Mouse (Mus musculus) T-helper 1 cell (primary cell): ENCODE results near the gene Wdr63.

Source experiments
- in situ Hi-C: fragments of 300-600 bp; cut with MboI, MseI; formaldehyde crosslinking; loops from one replicate; pipeline ENCODE4 v1.15.1; 2025; ENCODE audit warnings: high pct_unique_total_duplicates

The Wdr63 gene

DNA sequence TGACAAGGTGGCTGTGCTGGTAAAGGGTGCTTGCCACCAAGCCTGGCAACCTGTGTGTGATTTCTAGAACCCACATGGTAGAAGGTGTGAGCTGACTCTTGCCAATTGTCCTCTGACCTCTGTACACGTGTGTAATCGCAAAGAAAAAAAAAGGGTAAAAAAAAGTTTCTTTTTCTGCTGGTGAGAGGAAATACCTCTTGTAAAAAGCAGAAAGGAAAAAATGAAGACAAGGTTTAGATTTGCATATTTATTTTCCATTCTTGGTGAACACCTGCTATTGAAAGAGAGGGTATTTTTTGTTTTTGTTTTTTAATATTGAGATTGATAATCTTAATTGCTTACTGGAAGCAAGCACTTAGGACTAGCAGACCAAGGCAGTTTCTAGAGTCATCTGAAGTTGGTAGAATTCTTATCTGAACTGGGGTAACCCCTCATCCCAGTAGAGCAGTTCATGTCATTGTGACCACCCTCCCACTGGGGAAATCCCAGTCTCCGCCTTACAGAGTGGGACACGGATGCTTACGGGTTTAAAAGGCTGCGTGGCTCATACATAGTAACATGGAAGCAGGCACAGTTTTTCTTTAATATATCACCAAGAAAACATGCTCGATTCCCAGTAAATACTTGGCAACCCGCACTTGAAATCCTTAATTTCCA is 15.0 kb upstream of the Wdr63 start:
- in situ Hi-C loops: no loop called here

GRCm38 (mm10) chr3:146122125-146122420 is 14.1 kb upstream of the Wdr63 start:
- in situ Hi-C loops: no loop called here

- in situ Hi-C loops: no loop called here
These were observed 13.6 kb upstream of the Wdr63 start for GRCm38 (mm10) chr3:146121310-146122124.

DNA sequence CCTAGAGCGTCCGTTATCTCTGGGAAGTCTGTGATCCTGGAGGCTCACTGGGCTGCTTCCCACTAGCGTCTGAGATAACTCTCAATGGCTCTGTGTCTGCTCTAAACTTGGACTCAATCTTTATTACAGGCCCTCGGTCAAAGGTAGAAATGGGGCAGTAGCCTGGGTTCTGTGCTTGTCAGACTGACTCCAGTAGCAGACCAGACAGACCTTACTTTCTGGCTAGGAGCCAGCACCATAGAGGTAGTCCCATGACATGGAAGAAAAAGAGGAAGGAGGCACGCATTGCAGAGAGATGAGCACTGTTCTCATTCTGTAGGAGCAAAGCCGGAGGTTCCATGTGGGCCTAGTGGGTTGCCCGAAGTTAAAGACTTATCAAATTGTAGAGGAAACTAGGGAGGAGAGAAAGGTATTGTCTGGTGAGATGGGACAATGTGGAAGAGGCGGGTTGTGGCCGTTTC is 10.1 kb upstream of the Wdr63 start:
- in situ Hi-C loops: no loop called here

DNA sequence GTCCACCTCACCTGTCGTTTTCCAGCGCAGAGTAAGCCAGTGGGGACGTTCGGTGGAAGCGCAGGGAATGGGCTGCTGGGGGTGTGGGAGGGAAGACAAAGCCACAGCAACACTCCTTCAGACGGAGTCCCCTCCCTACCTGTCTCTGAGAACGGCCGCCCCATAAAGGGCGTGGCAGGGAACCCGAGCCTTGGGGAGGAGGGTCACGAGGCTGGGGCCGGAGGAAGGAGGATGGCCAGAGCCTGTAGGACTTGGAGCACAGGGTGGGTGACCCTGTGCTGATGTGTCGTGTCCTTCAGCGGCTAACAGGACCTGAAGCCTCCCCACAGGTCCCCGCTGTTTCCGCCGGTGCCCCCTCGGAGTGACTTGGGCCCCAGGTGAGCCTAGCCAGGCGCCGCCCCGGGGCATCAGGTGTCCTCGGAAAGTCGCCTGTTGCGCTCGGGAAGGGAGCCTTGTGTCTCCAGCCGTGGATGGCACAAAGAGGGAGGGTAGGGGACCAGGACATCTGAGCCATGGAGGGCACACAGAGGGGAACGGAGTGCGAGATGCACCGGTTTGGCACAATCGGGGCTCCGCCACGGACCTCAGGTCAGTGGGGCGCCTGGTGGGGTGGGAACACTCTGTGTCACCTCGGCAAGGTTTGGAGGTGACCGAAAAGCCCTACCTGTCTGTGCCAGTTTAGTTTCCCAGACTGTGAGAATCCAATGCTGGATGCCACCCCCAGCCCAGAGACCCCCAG is 9.5 kb upstream of the Wdr63 start, which contains the start of gene Mcoln3:
Gene Mcoln3 (plus strand): TSS at position 193 of the 739 bp plus-strand sequence.
- in situ Hi-C loops: no loop called here

DNA sequence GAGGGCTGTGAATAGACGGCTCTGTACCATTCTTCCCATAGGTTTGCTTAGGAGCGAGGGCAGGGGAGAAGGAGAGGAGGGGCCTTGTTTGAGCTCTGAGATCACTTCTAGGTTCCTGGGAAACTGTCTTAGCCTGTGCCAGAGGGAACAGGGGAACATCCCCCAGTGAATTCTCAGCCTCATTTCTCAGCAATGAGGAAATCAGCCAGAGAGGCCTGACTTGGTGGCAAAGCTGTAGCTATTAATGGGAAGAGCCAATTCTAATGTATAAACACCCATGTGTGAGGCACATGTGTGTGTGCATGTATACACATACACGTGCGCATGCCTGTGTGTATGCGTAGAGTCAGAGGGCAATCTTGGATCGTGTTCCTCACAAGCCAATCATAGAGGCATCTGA is 3.0 kb upstream of the Wdr63 start:
- in situ Hi-C loops: no loop called here

GRCm38 (mm10) chr3:146110358-146110757 is 2.4 kb upstream of the Wdr63 start:
- in situ Hi-C loops: no loop called here

DNA sequence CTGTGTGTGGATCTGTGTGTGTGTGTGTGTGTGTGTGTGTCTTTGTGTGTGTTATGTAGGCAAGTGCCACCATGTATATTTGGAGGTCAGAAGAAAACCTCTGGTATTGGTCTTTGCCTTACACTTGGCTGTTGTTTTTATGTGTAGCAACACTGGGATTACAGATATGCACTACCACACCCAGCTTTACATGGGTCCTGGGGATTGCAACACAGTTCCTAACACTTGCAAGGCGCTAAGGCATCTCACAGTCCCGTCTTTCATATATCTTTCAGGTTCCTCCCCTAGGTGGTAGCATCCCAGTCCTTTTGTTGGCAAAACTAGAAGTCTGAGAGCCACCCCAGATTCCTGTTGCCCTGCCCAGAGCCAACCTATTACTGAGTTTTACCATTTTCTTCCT is 1.0 kb upstream of the Wdr63 start:
- in situ Hi-C loops: no loop called here

DNA sequence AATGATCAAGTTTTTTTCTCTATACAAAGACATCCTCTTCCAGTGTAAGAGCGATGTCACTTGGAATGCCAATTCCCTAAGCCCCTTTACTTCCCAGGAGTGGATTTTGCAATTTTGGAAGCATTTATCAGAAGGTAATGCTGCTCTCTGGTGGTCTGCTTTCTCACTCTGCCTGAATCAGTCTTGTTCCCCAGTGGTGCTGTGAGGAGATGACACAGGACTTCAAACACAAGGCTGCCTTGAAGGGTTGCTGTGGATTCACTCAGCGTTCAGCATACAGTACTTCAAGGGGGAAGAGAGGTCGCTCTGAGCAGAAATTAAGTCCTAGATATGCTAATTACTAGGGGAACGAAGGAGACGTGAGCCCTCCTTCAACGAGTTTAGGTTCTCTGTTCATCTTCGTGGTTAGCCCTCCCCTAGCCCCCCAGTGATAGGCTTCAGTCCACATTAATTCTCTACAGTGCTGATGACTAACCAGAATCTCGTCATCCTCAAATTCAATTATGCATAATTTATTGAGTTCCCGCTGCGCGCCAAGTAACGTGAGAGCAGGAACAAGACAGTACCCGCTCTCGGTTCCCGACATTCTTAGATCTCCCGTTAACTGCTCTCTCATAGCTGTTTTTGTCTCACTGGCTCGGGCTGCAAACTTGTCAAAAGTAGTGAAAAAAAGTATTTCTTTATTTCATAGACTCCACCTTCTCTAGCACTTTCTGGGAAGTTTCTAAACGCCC is 647 bp downstream of the Wdr63 start:
- in situ Hi-C loops: no loop called here

- in situ Hi-C loops: no loop called here
These were observed 5.9 kb downstream of the Wdr63 start for GRCm38 (mm10) chr3:146102049-146102448.

DNA sequence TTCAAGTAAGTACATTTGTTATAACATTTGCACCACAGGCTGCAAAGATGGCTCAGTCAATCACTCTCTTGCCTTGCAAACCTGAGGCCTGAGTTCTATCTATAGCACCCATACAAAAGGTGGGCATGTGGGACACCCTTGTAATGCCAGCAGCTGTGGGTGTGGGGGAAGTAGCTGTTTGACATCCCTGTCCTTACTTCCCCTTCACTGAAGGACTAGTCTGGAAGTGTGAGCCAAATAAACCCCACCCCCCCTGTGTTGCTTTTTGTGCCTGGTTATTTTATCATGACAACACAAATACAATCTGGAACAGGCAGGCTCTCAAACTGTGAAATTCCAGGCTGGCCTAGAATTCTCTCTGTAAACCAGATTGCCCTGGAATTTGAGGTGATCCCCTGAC is 8.0 kb downstream of the Wdr63 start:
- in situ Hi-C loops: loop anchor here (10.0 kb wide), 1 partner anchor 515 kb away; no protein-coding TSS in a partner anchor

DNA sequence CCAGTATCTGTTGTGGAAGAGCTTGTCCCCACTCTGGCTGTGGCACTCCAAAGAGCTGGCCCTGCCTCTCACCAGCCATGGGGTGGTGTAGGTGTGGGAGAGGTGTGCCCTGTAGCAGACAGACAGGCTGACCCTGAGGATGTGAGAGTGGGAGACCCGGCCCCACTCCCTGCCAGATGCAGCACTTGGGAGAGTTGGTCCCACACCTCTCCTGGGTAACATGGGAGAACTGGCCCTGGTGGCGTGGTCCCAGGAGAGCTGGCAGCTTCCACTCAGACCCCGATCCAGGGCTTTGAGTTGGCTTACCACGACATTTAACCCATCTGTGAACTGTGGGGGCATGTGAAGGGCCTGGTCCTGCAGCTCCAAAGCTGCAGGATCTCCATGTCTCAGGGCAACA is 10.1 kb downstream of the Wdr63 start:
- in situ Hi-C loops: loop anchor here (10.0 kb wide), 1 partner anchor 513 kb away; no protein-coding TSS in a partner anchor

DNA sequence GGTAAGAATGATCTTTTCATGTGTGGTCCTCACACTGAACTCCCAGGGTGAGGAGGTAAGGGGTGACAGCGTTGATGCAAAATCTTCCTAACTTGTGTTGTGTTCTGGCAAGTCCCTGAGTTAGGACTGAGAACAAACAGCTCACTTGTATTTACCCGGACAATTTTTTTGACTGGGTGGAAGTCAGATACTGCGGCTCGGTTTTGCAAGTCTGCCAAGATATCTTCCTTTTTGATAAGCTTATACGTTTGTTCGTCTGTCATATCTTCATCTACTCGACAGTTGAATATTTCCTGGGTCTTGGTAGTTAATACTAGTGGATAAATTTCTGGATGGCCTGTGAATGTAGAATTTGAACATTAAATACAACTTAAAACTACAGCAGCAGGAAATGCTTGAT is 10.9 kb downstream of the Wdr63 start:
- in situ Hi-C loops: loop anchor here (10.0 kb wide), 1 partner anchor 512 kb away; no protein-coding TSS in a partner anchor

- in situ Hi-C loops: loop anchor here (10.0 kb wide), 1 partner anchor 510 kb away; no protein-coding TSS in a partner anchor
These were observed 12.9 kb downstream of the Wdr63 start for GRCm38 (mm10) chr3:146095066-146095465.

- in situ Hi-C loops: loop anchor here (10.0 kb wide), 1 partner anchor 506 kb away; no protein-coding TSS in a partner anchor
These were observed 16.8 kb downstream of the Wdr63 start for GRCm38 (mm10) chr3:146090988-146091657.

DNA sequence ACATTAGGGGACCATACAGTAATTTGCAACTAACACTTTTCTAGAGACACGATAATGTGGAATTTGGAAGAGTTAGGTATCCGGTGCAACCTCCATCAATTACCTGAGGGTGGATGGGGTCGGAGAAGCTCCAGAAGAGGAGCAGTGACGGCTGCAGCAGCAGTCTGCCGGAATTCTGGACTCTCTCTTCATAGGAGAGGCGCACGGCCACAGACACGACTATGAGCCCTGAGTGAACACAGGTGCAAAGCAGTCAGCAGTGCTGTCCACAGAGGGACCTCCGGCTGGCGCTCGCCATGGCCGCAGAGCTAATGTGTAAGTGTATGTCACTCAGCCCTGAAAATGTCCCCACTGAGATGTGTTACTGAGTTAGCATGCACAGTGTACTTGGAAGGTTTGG is 27.7 kb downstream of the Wdr63 start:
- in situ Hi-C loops: no loop called here

DNA sequence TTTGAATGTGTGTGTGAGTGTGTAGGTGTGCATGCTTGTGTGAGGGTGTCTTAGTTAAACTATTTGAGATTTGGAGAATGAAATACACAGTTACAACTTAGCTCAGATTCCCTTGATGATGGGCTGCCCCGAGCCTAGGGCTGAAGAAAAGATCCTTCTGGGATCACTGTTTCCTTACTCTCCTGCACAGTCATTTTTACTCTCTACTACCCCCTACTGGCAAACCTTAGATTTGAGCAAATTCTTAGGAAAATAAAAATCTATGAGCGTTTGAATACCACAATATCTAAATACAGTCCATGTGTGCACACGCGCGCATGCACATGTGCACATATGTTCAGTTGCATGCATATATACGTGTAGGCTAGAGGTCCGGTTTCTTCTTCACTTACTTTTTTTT is 35.1 kb downstream of the Wdr63 start:
- in situ Hi-C loops: no loop called here

GRCm38 (mm10) chr3:146069276-146069675 is 38.7 kb downstream of the Wdr63 start:
- in situ Hi-C loops: no loop called here

GRCm38 (mm10) chr3:146063146-146063545 is 44.8 kb downstream of the Wdr63 start:
- in situ Hi-C loops: no loop called here

- in situ Hi-C loops: loop anchor here (5.0 kb wide), 1 partner anchor 118 kb away; no protein-coding TSS in a partner anchor
These were observed 48.5 kb downstream of the Wdr63 start for GRCm38 (mm10) chr3:146059356-146059926.
